Mouse (Mus musculus): ENCODE measurements around the gene Dpf3.

The Dpf3 gene

DNA sequence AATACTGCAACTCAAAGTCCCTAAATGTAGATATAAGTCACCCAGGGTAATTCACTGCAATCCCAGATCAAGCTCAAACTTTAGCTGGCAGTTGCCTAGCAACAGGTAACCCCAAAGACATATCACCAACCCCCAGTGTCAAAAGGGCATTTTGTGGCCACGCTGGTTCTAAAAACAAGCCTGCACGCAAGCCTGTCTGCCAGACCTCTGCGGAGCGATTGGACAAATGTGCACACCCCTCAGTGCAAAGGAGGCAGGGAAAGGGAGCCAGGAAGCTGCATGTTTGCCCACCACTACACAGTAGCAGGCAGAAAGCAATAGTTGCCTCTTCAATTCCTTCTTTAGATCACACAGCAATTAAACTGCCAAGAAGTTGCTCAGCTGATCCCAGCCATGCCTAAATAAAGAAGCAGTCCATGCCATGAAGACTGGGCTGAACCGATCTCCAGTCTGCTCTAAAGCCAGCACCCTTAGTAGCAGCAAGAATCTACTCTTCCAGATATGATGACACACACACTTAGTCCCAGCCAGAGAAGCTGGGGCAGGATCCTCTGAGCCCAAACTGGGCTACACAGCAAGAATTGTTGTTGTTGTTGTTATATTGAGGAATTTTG lies 13.4 kb downstream of the Dpf3 start:
- no peak for DNase-seq (ENCODE audit: extremely low spot score, low read depth, low spot score)

DNA sequence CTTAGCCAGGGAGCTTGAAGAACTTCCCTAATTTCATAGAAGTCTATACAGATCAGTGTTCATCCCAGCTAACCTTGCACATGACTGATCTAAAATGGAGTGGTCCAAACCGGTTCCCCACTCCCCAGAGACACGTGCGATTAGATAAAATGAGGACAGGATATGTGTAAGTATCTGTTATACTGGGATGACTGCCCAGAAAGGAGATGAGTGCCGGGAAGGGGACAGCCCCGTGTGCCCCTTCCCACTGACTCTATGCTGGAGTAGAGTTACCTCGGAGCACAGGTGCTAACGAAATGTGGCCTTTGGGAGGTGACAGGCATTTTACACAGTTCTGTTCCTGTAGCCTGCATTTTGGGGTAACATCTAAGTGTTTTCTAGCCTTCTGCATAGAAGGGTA lies 15.8 kb downstream of the Dpf3 start:
- DNase-seq (ENCODE audit: extremely low spot score, low read depth, low spot score) = no peak

DNA sequence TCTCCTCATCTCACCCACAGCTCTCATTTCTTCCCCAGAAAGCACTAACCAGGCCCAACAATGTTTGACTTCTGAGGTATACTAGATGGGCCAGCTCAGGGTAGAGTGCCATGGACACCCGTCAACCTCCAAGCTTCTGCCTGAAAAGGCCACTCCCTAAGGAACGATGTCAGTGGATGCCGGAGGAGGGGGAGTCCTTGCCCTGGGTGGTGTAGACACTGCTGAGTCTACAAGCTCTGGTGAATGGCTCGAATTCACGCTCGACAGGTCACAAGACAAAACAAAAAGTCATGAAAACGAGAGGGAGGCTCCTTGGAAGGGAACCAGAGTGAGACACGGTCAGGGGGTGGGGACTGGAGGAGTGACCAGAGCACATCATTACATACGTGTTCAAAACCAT lies 17.4 kb downstream of the Dpf3 start:
- no peak for DNase-seq (ENCODE audit: extremely low spot score, low read depth, low spot score)

DNA sequence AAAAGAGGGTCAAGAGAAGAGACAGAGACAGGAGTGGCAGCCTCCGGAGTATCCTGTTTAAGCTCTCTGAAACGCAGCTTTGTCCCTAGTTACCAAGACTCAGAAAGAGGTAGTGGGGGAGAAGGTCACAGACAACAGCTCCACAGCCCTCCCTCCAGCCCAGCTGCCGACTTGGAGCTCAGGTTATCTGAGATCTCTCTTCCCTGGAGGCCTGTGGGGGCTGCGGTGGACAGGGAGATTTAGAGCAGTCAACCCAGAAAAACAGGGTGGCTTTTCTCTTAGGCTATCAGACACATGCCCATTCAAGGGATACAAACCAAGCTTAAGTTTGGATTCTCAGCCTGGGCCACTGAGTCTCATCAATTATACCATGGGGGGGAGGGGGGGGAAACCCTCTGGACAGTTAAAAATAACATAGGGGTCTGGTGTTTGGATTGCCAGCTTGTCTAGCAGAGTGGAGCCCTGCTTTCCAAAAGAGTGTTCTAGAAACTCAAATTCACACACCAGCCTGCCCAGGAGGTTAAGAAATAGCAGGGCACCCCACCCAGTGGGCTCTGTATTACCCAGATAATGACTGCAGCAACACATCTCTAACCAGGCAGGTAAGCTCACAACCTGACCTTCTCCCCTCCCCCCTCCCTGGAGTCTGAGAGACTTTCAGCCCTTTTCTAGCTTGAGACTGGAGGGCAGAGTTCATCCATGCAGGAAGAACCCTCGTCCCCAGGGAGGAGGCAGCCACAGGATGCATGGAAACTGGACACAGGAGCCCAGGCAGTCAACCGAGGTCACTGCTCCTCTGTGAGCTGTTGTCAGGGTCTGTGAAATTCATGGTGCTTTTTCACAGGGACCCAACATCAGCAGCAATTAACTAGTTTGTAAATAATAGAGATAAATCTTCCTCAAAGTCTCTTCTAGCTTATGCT lies 20.7 kb downstream of the Dpf3 start:
- no peak for DNase-seq (ENCODE audit: extremely low spot score, low read depth, low spot score)

DNA sequence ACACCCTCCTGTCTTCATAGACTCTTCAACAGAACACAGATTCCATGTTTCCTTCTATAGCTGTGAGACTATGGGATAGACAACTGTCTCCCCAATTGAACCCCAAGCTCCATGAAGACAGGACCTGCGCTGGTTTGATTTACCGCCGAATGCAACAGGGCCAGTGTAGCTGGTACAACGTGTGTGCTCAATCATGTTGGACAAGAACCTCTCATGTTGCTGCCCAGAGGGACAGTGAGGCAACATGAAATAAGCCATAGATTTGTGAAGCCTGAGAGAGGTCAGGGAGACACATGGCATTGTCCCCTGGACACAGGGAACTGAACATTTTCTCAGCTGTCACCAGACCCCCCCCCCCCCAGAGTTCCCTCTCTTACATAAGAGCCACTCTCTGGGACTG lies 21.5 kb downstream of the Dpf3 start:
- DNase-seq (ENCODE audit: extremely low spot score, low read depth, low spot score) = no peak

DNA sequence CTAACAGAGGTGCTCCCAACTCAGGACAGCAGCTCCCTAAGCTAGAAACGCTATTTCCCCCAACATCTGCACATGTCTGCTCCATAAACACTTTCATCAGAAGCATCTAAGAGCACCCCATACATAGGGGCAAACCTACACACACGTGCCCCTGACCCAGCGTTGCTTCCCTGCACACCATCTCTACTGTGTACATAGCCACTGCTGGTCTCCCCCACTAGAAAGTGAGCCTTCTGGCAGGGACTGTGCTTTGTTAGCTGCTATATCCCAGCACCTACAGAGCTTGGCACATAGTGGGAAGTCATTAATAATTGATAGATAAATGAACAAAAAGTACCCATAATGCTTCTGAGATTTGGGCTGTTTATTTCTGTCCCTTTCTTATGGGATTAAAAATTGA lies 27.2 kb downstream of the Dpf3 start:
- no peak for DNase-seq (ENCODE audit: extremely low spot score, low read depth, low spot score)

DNA sequence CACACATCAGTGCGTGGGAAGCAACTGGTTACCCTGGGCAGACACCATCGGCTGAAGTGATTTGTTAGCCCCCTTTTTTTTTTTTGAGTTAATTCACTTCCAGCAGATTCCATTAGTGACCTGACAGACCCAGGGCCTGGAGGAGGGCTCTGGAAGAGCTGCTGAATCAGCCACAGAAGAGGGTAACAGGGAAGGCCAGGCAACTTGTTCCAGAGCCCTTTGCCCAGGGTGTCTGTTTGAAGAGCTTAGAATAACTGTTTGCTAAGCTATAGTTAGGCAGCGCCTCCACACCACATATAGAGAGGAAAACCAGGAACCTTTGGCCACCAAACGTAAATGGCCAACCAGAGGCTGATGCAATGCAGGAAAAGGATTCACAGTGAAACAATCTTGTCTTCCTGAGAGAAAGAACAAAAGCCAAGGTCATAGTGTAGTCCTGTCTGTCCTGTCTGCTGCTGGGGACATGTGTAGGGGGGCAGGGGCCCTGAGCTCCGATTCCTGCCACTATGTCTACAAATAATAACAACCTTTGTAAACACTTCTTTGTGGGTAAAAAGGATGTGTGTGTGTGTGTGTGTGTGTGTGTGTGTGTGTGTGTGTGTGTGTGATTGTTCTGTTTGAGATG lies 32.7 kb downstream of the Dpf3 start:
- no peak for DNase-seq (ENCODE audit: extremely low spot score, low read depth, low spot score)

DNA sequence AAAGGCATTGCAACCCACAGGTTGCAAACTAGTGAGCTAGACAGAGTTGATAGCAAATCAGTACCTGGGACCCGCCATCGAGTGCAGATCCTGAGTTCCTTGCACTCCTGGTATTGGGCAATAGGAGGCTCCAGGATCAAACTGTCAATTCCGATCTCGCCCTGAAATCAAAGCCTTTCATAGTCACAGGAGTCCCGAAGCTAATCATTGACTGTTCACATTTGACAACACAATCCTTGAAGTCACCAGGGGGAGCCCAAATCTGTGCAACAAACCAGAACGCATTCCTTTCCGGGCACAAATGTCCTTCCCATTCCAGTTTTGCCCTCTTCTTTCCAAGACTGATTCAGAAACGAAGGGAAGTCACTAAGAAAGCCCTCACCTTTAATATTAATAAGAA lies 35.7 kb downstream of the Dpf3 start:
- no peak for DNase-seq (ENCODE audit: extremely low spot score, low read depth, low spot score)

DNA sequence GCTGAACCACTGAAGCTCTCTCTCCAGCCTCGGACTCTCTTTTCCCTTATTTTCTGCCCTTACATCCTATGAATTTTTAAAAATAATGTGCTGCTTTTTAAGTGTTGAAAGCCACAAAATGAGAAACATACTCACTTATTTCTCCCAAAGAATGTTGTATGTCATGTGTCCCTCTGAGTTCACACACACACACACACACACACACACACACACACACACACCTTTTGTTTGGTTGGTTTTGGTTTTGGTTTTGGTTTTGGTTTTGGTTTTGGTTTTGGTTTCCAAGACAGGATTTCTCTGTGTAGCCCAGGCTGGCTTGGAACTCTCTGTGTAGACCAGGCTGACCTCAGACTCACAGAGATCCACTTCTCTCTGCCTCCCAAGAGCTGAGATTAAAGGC lies 37.0 kb downstream of the Dpf3 start:
- DNase-seq (ENCODE audit: extremely low spot score, low read depth, low spot score) = no peak

DNA sequence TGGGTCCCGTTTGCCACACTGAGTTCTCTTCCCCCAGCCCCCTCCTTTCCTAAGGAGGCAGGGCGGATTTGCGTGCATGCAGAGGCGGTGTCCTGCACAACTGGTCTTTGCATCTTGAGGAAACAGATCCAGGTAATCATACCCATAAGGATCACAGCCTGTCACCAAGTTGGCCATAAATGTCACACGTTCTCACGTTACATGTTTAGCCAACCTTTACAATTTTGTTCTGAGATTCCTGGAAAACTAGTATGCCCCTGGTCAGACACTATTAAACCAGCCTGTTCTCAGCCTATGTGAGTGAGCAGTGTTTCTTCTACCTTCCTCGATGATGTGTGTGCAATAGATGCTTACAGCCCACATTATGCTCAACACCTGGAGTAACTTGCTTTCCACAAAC lies 38.3 kb downstream of the Dpf3 start:
- DNase-seq (ENCODE audit: extremely low spot score, low read depth, low spot score) = peak; percentile 71

DNA sequence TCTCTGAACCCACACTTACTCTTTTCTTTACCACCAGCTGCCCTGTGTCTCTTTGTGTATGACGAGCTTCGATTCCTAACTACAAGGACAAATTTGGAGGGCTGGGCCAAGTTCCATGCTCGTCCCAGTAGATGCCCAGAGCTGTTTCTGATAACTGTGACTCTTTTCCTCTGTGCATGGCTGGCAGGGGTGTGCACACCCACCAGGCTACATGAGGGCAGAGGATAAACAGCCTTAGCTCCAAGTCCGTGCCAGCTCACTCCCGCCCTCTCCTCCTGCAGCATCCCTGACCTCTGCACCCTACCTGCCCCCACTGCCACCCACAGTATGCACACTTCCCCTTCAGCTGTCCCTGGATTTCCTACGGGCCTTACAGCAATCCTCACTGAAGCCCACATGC lies 41.9 kb downstream of the Dpf3 start:
- no peak for DNase-seq (ENCODE audit: extremely low spot score, low read depth, low spot score)

DNA sequence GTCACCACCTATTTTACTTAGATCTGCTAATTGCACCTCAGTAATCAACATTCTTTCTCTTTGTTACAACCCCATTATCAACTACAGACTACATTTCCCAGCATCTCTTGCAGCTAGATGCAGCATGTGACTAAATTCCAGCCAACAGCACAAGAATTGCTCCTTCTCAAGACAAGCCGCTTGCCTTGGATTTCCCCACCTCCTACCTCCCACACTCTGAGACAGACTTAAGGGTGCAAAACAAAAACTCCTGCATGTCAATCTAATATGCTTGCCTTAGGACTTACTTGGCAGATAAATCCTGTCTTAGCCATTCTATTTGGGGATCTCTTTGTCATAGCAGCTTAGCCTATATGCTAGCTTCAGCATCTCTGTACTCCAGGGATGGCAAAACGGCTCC lies 43.1 kb downstream of the Dpf3 start:
- no peak for DNase-seq (ENCODE audit: extremely low spot score, low read depth, low spot score)

DNA sequence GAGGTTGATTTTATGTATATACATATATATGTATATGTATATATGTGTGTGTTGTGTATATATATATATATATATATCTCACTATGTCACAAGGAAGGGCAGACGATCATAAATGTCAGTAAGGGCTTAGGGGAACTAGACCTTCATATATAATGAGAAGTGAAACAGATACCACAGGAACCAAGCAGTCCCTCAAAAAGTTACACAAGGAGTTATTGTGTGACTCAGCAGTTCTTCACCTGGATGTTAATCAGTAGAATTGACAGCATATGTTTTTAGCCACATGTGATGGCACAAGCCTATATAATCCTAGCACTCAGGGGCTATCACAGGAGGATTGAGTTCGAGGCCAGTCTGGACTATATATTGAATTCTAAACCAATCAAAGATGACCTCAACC lies 49.5 kb downstream of the Dpf3 start:
- no peak for DNase-seq (ENCODE audit: extremely low spot score, low read depth, low spot score)

DNA sequence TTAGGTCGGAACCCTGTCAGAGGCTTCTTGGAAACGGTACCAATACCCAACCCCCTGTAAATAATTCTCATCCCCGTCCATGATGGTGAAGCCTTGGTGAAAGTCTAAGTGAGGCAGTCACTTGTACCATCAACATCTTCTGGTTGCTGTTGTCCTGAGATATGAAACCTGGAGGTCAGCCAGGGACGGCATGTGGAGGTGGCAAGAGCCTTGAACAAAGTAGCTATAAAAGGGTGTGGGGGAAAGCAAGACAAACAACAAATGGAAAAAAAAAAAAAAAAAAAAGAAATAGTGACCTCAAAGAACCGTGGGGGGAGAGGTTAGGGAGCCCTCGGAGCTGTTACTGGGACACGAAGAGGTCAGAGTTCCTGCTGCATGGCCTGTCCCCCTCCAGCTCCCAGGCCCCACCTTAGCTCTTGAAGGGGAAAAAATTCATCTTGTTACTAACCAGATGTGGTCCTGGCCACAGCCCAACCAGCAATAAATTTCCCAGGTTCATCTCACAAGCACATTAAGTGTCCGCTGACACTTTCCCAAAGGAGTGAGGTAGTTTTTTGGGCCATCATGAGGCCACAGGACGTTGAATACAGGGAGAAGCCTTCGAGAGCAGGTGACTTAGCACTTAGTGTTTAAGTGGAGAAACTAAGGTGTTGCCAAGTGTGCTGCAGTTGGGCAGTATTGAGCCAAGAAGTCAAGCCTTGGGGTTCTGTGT lies 53.4 kb downstream of the Dpf3 start:
- DNase-seq (ENCODE audit: extremely low spot score, low read depth, low spot score) = no peak

DNA sequence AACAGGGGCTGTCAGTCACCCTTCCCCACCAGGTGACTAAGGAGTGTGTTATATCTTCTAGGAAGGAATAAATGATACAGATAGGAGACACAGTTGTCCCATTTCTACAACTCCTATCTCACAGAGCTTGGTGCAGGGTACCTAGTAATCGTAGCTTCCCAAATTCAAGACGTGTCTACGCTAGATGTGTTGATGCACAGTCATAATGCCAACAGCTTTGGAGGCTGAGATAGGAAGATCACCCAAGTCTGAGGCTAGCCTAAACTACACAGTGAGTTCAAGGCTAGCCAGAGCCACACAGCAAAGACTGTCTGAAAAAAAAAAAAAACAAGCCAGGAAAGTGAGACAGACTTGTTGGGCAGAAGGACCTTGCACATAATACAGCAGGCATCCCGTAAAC lies 54.1 kb downstream of the Dpf3 start:
- DNase-seq (ENCODE audit: extremely low spot score, low read depth, low spot score) = no peak

DNA sequence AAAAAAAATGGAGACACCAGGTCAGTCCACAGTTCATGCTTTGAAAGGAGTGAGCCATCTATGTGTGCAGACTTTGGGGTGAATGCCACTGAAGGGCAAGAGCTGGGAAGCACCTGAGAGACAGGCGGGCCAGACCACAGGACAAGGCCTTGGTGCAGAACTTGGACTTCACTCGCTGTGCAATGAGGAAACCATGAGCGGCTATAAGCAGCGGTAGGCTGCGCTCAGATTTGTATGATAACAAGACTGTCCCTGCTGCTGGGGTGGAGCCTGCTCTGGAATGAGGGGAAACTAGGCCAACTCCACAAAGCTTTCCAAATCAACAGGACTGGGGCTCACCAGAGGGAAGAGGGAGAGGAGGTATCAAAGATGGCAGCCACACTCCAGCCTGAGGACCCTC lies 57.3 kb downstream of the Dpf3 start:
- DNase-seq (ENCODE audit: extremely low spot score, low read depth, low spot score) = no peak

DNA sequence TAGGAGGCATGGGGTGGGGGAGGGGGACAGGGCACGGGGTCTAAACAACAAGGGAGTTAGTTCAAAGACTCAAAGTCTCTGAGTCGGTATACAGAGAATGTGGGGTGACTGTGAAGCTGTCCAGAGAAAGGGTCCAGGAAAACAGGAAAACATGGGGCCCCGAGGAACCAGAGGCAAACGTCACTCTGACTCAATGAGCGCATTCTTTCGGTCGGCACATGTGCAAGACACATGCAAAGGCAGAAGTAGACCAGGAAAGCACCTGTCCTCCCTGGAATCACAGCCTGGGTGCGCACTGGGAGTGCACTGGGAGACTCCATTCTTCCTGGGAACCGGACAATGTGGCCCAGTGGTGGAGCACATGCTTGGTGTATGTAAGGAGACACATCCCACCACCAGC lies 59.5 kb downstream of the Dpf3 start:
- no peak for DNase-seq (ENCODE audit: extremely low spot score, low read depth, low spot score)

DNA sequence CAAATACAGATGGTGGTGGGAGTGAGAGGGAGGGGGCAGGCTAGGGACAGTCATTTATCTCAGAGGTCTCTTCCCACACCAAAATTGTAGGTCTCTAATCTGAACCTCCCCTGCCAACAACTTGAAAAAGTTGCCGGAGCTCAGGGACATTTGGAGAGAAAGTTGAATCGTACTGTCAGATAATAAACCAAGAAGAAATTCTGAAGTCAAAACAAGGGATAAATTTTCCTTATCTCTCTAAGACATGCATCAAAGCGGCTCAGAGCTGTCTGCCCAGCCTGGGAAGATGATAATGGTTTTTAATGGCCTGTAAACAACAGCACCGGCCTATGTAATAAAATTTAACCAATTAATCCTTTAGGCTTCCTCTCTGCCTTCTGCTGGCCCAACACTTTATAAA lies 59.9 kb downstream of the Dpf3 start:
- DNase-seq (ENCODE audit: extremely low spot score, low read depth, low spot score) = no peak

DNA sequence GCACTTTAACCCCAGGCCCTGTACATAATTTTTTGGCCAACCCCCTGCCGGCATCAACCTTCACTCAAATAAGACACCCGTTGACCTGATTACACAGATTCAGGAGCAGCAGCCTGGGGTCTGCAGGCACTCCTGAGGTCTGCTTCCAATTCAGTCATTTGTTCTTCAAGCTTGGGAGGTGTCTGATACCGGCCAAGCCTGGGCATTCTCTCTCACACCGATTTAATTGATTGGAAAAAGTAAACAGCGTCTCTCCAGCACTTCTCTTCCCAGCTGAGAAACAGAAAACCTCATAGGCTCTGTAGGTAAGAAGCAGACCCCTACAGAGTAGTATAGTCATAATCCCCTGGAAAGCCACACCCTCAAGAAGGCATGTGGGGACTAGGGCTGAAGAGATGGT lies 61.2 kb downstream of the Dpf3 start:
- DNase-seq (ENCODE audit: extremely low spot score, low read depth, low spot score) = no peak

DNA sequence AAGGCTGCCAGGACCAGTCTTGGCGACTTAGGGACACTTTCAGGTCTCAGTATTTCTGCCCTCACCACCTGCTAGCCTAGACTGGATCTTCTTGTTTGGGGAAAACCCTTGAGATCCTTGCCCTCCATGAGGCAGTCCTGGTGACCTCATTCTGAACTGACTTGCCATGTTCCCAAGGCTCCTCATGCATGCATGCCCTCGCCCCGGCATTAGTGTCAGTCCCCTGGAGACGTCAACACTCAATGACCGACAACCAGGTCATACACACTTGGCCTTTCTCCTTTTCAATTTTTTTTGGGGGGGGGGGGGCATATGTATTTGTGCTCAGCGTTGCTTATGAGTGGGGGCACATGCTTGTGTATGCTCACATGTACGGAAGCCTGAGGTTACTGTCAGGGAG lies 61.8 kb downstream of the Dpf3 start:
- DNase-seq (ENCODE audit: extremely low spot score, low read depth, low spot score) = no peak

DNA sequence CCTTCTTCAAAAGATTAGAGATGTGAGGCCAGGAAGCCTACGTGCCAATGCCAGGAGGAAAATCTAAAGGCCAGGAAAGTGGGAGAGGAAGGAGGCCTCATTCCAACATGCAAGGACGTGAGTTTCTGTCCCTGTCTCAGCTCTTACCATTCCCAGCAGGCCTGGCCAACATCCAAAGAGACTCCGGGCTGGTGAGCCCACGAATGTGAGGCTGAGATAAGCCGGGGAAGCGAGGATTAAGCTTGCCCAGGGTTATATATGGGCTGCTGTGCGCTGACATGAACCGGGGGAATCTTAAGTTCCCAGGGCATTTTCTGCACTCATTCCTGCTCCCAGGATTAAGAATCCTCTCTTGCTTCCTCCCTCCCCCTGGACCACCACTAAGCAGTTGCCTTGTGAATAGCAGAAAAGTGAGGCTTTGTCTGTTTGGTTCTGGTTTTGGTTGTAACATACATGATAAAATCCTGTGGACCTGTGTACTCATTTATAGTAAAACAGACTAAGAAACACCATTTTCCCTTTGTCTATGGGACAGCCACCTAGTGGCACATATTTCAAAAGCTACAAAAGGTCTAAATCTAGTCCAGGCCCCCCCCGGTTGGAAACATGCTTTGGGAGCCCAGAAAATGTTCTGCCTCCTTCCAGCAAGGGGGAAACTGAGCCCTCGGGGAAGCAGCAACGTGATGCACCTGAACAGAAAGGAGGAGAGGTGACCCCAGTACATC lies 62.6 kb downstream of the Dpf3 start:
- no peak for DNase-seq (ENCODE audit: extremely low spot score, low read depth, low spot score)

Measured in hindlimb bud, embryonic 11.5 days (tissue).